Mouse (Mus musculus): Measurements from ENCODE around the gene Tbc1d8.

DNA sequence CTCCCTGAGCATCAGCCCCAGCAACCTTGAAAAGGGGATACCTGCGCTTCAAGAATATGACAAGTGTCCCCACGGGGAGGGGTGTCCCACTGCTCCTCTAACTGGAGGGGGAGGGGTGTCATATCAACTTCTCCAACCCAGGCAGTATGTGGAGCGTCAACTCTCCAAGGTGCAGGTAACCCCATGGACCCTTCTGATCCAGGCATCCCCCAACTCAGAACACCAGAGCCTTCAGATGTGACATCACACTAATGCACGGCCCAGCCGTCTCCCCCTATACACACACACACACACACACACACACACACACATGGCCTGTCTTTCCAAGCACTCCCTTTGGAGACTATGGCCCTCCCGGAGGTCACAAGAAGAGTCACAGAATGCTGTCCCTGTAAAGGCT is 86.9 kb downstream of the Tbc1d8 start:
- TF ChIP-seq POLR2A (IDR thresholded peaks at IDR 0.05; ENCODE audit: extremely low read depth, insufficient read depth, low read length) (no peak), CTCF (IDR thresholded peaks at IDR 0.05; ENCODE audit: low read depth, low read length) (no peak)

All from liver, adult 2 months (tissue).